Mouse (Mus musculus): ENCODE data around the gene Tbl1x.
A peak's percentile ranks its signal among the peaks of the same experiment; 100 is the strongest.

The Tbl1x gene

DNA sequence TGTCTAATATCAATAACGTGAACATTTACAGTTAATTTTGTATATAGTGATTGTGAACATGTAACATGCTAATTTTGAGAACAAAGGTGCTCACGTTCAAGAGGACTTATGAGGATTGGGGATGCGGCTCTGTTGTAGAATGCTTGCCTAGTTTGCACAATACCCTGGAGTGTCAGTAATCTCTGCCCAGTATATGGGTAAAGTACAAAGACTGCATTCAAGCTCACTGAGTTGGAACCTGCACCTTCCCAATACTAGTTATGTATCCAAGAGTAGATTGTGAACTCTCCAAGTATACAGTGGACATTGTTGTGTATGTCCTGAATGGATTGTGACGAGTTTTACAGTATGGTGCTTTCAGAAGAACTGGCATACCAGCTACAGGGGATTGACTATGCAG, 33.7 kb downstream of the Tbl1x start:
- no peak for DNase-seq

- no peak for DNase-seq
Observed at GRCm38 (mm10) chrX:77545362-77546078, 34.7 kb downstream of the Tbl1x start.

- peak in 1 of 2 experiments; percentile 20 for DNase-seq
Observed at GRCm38 (mm10) chrX:77546448-77546847, 35.6 kb downstream of the Tbl1x start.

GRCm38 (mm10) chrX:77548951-77549350, 38.1 kb downstream of the Tbl1x start:
- no peak for DNase-seq

- DNase-seq = no peak
Observed at GRCm38 (mm10) chrX:77550388-77550787, 39.6 kb downstream of the Tbl1x start.

DNA sequence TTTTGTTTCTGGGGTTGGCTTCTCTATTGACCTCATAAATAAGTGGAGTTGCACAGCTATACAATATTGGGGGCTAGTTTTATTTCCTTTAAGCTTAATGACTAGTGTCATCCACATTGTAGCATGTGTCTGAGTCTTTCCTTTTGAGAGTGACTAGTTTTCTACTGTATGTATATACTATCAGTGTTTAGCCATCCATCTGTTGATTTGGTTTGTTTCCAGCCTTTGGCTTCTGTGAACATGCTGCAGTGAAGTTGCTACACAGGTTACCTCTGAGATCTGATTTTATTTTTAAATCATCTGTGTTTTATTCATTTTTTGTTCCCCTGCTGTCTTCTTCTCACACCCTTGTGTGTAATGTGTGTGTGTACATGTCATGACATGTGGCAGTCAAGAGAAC, 40.5 kb downstream of the Tbl1x start:
- no peak for DNase-seq

DNA sequence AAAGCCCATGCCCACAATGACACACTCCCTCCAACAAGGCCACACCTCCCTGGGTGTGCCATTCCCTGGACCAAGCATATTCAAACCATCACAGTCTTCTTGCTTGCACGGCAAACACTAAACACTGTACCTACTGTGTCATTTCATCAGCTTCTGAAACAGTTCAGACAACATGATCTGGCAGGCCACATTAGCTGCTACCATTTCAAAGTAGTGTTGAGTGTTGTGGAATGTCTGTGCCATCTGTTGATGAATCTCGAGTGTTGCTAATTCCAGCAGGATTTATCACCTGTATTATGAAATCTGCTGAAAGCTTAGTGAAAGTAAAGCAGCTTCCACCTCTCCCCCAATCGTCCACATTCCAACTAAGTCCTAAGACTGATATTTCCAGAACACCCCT, 41.3 kb downstream of the Tbl1x start:
- DNase-seq = no peak

DNA sequence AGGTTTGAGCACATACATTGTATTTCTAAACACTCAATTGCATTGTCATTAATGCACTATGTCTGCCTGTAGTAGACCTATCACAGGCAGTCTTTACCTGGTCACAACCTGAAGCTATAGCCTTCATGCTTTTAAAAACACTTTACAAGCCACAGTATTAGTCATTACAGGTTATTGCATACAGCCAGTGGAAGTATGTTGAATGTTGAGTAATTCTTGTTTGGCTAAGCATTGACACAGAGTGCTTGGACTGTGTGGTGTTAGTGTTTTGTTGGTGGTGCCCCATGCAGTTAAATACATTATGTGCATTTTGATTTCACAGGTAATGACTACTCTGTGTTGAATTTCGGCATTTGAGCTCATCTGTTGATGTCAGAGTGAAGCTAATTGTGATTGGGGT, 45.2 kb downstream of the Tbl1x start:
- no peak for DNase-seq

GRCm38 (mm10) chrX:77559199-77559881, 48.5 kb downstream of the Tbl1x start:
- no peak for DNase-seq

DNA sequence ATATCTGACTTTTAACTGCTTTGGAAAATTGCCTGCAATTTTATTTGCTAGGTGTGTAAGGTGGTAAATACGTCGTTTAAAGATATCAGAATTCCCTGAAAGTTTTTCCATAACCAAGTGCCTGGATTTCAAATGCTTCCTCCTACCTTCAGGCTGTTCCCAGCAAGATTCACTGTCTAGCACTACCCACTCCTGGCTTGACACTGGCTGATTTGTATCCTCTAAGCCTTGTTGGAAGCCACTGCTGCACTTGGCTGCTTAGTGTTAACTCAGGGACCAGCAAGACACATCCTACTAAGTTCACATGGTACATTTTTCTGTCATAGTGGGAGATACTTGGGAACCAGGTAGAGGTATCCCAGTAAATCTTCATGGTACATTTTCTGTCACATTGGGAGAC, 52.8 kb downstream of the Tbl1x start:
- DNase-seq = no peak

- no peak for DNase-seq
Observed at GRCm38 (mm10) chrX:77566739-77567138, 55.9 kb downstream of the Tbl1x start.

GRCm38 (mm10) chrX:77568013-77568412, 57.2 kb downstream of the Tbl1x start:
- no peak for DNase-seq

DNA sequence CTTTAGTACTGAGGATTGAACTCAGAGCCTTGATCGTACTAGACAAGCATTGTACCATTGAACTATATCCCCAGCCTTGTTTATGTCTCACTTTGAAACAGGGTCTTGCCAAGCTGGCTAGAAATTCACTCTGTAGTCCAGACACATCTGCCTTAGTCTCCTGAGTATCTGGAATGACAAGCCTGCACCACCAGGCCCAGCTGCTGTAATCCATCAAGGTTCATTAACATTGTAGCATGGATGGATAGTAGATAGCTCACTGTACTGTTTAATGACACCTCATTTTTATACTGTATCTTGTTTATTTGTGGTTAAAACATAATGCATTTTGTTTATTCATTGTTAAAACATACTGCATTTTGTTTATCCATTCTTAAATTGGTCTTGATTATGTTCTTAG, 62.9 kb downstream of the Tbl1x start:
- DNase-seq = no peak

DNA sequence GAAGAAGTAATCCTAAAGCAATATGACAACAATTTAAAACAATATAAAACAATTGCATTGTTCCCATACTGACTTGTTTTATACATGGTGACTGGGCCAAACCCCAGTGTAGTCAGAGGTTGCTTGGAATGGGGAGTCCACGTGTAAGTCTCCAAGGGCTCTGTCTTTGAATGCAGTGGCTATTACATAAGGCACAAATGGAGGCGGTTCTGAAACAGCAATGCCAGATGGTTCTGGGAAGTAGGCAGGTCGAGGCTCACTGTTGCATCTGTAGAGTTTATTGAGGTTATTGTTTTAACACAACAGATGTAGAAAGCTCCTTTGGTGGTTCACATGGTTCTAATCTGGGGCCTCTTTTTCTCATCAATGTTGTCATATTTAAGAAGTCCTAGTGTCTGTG, 66.3 kb downstream of the Tbl1x start:
- no peak for DNase-seq

GRCm38 (mm10) chrX:77578172-77578571, 67.4 kb downstream of the Tbl1x start:
- DNase-seq = no peak

- no peak for DNase-seq
Observed at GRCm38 (mm10) chrX:77579964-77580363, 69.2 kb downstream of the Tbl1x start.

DNA sequence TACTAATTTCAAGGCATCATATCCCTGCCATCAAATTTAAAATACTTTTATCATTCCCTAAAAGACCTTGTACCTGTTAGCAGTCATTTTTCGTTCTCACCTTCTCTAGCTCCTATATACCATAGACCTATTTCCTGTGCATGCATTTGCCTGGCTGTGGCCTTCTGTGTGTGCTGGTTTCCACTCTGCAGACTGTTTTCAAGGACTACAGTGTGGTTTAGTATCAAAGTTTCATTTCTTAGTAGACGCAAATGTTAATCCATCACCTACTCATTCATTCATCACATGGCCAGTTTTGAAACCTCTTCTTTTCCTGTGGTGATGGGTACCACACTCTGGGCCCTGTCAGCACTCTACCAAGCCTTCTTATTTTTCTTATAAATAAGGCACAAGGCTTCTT, 75.2 kb downstream of the Tbl1x start:
- no peak for DNase-seq

GRCm38 (mm10) chrX:77594670-77595224, 83.9 kb downstream of the Tbl1x start:
- no peak for DNase-seq

DNA sequence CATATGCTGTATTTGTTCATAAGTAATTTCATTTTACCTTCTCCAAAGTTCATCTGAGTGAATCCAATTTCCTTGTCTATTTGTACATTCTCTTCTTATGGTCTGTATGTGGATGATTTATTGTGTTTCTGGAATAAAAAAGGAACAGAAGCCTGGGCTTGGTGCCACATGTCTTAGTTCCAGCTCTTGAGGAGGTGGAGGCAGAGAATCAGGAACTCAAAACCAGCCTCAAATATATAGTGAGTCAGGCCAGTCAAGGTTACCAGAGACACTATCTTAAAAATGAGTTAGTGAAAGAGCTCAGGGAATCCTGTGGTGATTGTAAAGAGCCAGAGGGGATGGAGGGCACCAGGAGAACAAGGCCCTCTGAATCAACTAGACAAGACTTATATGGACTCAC, 86.9 kb downstream of the Tbl1x start:
- DNase-seq = no peak

- no peak for DNase-seq
Observed at GRCm38 (mm10) chrX:77598736-77599135, 87.9 kb downstream of the Tbl1x start.

- DNase-seq = no peak
Observed at GRCm38 (mm10) chrX:77603496-77604258, 92.9 kb downstream of the Tbl1x start.

GRCm38 (mm10) chrX:77607488-77607887, 96.7 kb downstream of the Tbl1x start:
- no peak for DNase-seq

DNA sequence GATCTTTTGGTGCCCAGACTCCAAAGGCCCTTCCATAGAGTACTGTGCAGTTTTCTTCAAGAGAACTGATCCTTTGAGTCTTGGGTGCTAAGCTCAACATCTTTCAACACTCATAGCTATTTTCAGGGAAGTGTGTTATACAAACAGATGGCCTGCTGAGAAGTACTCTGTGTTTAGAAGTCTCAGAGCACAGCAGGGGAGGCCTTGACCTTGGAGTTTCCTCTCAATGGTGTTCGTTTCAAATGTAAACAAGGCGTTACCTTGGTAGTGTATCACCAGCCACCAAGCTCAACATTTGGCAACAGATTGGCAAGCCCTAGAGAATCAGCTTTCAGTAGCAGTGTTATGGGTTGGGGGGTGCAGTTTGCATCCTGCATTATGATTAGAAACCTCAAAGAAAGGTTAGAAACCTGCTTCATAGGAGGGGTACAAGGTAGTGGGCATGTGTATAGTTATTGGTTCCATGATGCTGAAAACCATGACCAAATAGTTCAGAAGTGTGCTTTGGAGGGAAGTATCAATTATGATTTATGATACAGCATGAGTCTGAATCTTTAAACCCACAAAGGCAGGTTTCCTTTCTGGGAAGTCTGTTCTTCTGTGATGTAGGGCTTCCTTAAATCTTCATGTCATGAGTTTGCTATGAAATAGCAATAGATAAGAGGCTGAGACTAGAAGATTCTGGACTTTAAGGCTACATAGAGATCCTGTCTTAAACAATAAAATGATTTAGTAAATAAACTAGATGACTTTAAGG, 98.3 kb downstream of the Tbl1x start:
- DNase-seq = no peak

Data from spleen, adult 18-20 months (tissue).